Comparison of ENCODE assay signal across 13 mouse cellular contexts in the genomic region with DNA sequence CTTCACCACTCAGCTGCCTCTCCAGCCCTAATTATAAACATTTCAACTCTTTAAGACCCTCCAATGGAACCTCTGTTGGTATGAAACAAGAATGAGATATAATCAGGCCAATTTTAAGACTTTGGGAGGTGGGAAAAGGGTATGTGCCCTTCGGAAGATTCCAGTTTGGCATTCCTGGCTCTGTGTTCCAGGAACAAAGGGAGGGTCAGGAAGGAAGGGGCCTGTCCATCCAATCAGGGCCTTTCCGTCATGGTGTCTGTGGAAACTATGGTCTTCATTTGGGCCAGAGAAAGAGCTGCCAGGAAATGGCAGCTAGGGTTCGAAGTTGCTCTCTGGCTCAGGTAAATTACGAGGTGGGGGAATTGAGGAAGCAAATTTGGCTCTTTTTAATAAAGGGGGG.
"Had no signal": no experiment of that assay in that cellular context is flagged by ENCODE, and none has a peak within 500 bp of the region (broad histone marks: within the 10 kb centered on the region; RNA-seq: fewer than 3 reads in every experiment).

No protein-coding gene starts in this region.

- H3K9ac ChIP-seq: limb, embryonic 12.5 days; liver, embryonic 13.5 days; liver, postnatal 0 days; midbrain, embryonic 15.5 days; neural tube, embryonic 12.5 days had no signal

- H3K4me3 ChIP-seq: limb, embryonic 12.5 days; liver, embryonic 13.5 days; megakaryocyte, embryonic 14.5 days; midbrain, embryonic 15.5 days; neural tube, embryonic 12.5 days had no signal

- H3K4me1 ChIP-seq: midbrain, embryonic 15.5 days; neural tube, embryonic 12.5 days had no signal

- H3K36me3 ChIP-seq: limb, embryonic 12.5 days; liver, embryonic 13.5 days; midbrain, embryonic 15.5 days; neural tube, embryonic 12.5 days had no signal

- ATAC-seq: liver, postnatal 0 days; midbrain, embryonic 15.5 days had no signal

- DNase-seq: layer of hippocampus, adult 9-11 months; liver; liver, embryonic 13.5 days; liver, postnatal 0 days; thymus, postnatal 4 days had no signal

- H3K4me2 ChIP-seq: limb, embryonic 12.5 days; liver, embryonic 13.5 days; midbrain, embryonic 11.5 days; midbrain, embryonic 15.5 days; neural tube, embryonic 12.5 days had no signal

- H3K27me3 ChIP-seq: limb, embryonic 12.5 days; liver, embryonic 13.5 days; megakaryocyte, embryonic 14.5 days; midbrain, embryonic 15.5 days; neural tube, embryonic 12.5 days had no signal

- H3K27ac ChIP-seq: kidney, postnatal 0 days; limb, embryonic 12.5 days; liver, embryonic 13.5 days; macrophage; midbrain, embryonic 15.5 days; neural tube, embryonic 12.5 days; stomach, postnatal 0 days had no signal

- H3K9me3 ChIP-seq: limb, embryonic 12.5 days; liver, embryonic 13.5 days; megakaryocyte, embryonic 14.5 days; midbrain, embryonic 15.5 days; neural tube, embryonic 12.5 days had no signal
